Mouse (Mus musculus): ENCODE data around the gene Klk1b1. TPM values are rescaled to one million over a fixed set of nuclear protein-coding genes. Genes with fewer than 3 reads are reported as not detected.
"Not testable (repeated sequence)": the region's sequence is repeated elsewhere in the genome, so short reads cannot be mapped to it uniquely, and the experiment has no call there.

The Klk1b1 gene
- total RNA-seq, 2 experiments from 2014 or later: not detected

DNA sequence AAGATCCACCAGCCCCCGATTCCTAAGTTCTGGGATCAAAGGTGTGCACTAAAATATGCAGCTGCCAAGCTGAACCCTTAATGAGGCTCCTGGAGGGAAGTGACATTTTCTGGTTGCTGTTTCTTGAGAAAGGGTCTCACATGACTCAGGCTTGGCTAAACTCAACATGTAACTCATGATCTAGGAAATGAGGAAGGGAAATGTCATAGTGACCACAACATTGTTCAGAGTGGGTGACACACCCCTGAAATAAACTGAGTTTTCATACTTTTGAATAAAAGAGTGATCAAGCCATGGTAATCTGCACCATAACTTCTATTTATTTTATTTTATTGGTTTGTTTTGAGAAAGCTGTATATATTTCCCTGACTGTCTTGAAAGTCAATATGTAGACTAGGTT lies 28.3 kb downstream of the Klk1b1 start:
- DNase-seq (ENCODE audit: low spot score in 2 of 2); intact Hi-C loops (cut with DNase I): not testable (repeated sequence)

DNA sequence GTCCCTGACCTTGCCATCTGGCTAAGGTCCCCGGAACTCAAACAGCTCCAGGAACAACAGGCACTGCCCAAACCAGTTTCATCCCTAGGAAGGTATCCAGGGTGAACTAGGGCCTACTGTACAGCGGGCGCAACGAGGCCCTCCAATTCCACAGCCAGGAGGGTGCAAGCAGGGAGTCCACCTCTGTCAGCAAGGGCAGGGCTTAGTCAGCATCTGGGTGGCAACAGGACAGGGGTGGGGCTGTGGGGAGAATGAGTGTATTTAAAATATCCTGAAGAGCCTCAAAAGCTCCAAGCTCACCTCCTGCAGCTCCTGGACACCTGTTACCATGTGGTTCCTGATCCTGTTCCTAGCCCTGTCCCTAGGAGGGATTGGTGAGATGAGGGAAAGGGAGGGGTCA lies 29.0 kb downstream of the Klk1b1 start, which contains the start of gene Klk1b11:
Gene Klk1b11, plus strand, starts transcription at position 301 of the 400 bp plus-strand sequence.
- intact Hi-C loops (cut with DNase I); DNase-seq (ENCODE audit: low spot score in 2 of 2): not testable (repeated sequence)

DNA sequence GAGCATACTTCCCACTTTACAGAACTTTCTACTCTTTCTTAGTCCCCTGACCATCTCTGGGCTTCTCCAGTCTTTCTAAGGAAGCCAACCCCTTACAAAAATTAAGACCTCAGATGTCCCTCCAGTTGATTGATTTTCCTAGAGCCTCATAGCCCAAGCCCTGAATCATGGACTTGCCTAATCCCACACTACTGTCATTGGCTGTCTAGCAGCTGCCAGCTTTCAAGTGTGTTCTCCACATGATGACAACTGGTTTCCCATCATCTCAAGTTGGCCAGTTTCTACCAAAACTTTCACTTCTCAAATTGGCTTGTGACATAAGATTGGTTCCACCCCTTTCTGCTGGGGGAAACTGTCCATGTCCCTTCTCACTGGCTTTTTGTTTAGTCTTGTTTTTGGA lies 38.3 kb downstream of the Klk1b1 start:
- intact Hi-C loops (cut with DNase I): no loop called here

DNA sequence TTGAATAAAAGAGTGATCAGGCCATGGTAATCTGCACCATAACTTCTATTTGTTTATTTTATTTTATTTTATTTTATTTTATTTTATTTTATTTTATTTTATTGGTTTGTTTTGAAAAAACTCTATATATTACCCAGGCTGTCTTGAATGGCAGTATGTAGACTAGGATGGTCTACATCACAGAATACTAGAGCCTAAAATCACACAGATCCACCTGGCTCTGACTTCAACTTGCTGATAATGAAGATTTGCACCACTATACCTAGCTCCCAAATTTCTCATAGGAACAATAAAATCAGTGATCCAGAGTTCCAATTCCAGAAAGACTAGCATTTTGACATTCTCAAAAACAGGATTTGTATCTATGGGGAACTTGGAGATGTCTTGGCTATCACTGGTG lies 45.3 kb downstream of the Klk1b1 start, which contains the start of gene Klk1b26:
Gene Klk1b26, plus strand, starts transcription at position 301 of the 400 bp plus-strand sequence.
- intact Hi-C loops (cut with DNase I); DNase-seq (ENCODE audit: low spot score in 2 of 2): not testable (repeated sequence)

More for the DNA sequence above, 38.3 kb downstream of the Klk1b1 start:
- no peak for DNase-seq (ENCODE audit: low spot score in 2 of 2)

DNA sequence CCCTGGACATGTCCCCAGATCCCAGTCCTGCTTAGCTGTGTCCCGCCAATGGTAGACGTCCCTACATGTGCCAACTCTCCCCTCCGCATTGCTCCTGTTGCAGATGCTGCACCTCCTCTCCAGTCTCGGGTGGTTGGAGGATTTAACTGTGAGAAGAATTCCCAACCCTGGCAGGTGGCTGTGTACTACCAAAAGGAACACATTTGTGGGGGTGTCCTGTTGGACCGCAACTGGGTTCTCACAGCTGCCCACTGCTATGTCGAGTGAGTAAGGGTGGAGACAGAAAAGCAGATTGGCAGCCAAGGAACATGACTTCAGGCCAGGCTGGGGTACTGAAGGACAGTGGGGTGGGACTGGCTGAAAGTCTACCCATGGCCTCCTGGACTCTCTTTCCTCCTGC lies 48.1 kb downstream of the Klk1b1 start:
- peak in 1 of 2 experiments; percentile 23 for DNase-seq (ENCODE audit: low spot score in 2 of 2)
- intact Hi-C loops (cut with DNase I): not testable (repeated sequence)

DNA sequence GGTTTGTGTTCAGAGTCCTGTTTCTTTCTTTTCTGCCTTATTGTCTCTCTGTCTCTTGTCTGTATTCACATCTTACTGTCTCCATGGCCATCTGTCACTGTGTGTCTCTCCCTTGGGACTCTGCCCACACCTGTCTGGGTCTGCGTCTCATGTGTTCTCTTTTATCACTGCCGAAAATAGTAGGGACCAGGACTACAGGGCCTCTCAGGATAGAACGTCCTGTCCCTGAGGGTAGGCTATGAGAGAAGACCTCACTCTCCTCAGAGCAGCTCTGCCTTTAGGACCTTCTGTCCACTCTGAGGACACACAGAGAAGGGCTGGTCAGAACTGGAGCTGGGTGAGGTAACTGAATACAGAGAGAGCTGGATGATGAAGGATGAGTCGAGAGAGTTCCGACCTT lies 48.5 kb downstream of the Klk1b1 start:
- peak in 1 of 2 experiments; percentile 6 for DNase-seq (ENCODE audit: low spot score in 2 of 2)
- intact Hi-C loops (cut with DNase I): no loop called here

Other genes with a start within 250 kb of the Klk1b1 start
- not detected for gene Klk12, start 197.9 kb upstream of the Klk1b1 start, total RNA-seq (2021)
- not detected for gene Klk11, start 192.1 kb upstream of the Klk1b1 start, total RNA-seq (2021)
- under 1 TPM in 1 of 2 experiments, not detected in 1; 0.40 TPM for gene Klk10, start 185.7 kb upstream of the Klk1b1 start, total RNA-seq (2021)
- not detected for gene Klk9, start 174.9 kb upstream of the Klk1b1 start, total RNA-seq (2021)
- gene Klk8, start 169.2 kb upstream of the Klk1b1 start, total RNA-seq (2021): 1 to 10 TPM; 3.3 to 5.5 TPM
- gene Klk7, start 155.5 kb upstream of the Klk1b1 start, total RNA-seq (2021): not detected
- gene Klk6, start 142.3 kb upstream of the Klk1b1 start, total RNA-seq (2021): not detected
- not detected for gene Klk5, start 124.8 kb upstream of the Klk1b1 start, total RNA-seq (2021)
- gene Klk4, start 85.6 kb upstream of the Klk1b1 start, total RNA-seq (2021): not detected
- gene Klk15, start 33.0 kb upstream of the Klk1b1 start, total RNA-seq (2021): not detected
- gene Klk1b8, start 16.1 kb upstream of the Klk1b1 start, total RNA-seq (2021): not detected
- not detected for gene Klk1b9, start 9.3 kb downstream of the Klk1b1 start, total RNA-seq (2021)
- not detected for gene Klk1b11, start 29.1 kb downstream of the Klk1b1 start, total RNA-seq (2021)
- gene Klk1b26, start 45.4 kb downstream of the Klk1b1 start, total RNA-seq (2021): not detected
- not detected for gene Klk1b27, start 85.5 kb downstream of the Klk1b1 start, total RNA-seq (2021)
- not detected for gene Klk1b21, start 135.6 kb downstream of the Klk1b1 start, total RNA-seq (2021)
- gene Klk1b22, start 145.9 kb downstream of the Klk1b1 start, total RNA-seq (2021): not detected
- gene Klk1b16, start 170.0 kb downstream of the Klk1b1 start, total RNA-seq (2021): not detected
- gene Klk1b24, start 221.5 kb downstream of the Klk1b1 start, total RNA-seq (2021): not detected
- gene Klk1b3, start 231.4 kb downstream of the Klk1b1 start, total RNA-seq (2021): not detected
- gene Klk1b4, start 240.7 kb downstream of the Klk1b1 start, total RNA-seq (2021): not detected
- gene Klk1b5, start 249.2 kb downstream of the Klk1b1 start, total RNA-seq (2021): not detected